ENCODE assay signal across 17 mouse cellular contexts in the genomic region with DNA sequence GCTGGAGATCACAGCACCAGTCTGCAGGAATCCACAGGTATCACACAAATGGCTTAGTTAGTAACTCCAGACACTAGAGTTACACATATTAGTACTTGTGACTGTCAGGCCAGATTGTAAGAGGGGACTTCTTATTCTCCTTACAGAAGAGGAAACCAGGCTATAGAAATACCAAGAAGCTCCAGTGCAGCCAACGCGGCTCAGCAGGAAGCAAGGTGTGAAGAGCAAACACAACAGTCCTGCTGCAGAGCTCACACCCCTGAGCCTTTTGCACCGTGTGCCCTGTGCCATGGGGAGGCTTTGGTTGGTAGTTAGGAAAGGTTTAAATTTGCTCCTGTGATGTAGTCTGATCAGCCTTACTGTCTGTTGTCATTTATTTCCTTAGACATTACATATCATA.
"Had no signal": no experiment of that assay in that cellular context is flagged by ENCODE, and none has a peak within 500 bp of the region (broad histone marks: within the 10 kb centered on the region; RNA-seq: fewer than 3 reads in every experiment).

No protein-coding gene starts in this region.

- H3K27ac ChIP-seq: neural tube, embryonic 12.5 days; neural tube, embryonic 13.5 days; neural tube, embryonic 15.5 days; stomach, embryonic 15.5 days; stomach, postnatal 0 days had no signal

- DNase-seq: retina, postnatal 1 day; right cerebral cortex, adult 18-20 months; right cerebral cortex, postnatal 14 days; right cerebral cortex, postnatal 25 days; right cerebral cortex, postnatal 4 days; spleen, adult 18-20 months; thymus, adult 18-20 months; thymus, adult 2 months; thymus, postnatal 14 days; thymus, postnatal 25 days; thymus, postnatal 36 days; thymus, postnatal 4 days had no signal

- H3K4me3 ChIP-seq: neural tube, embryonic 12.5 days; neural tube, embryonic 13.5 days; neural tube, embryonic 15.5 days; stomach, embryonic 15.5 days had no signal

- H3K4me1 ChIP-seq: neural tube, embryonic 12.5 days; neural tube, embryonic 13.5 days; neural tube, embryonic 15.5 days; stomach, embryonic 15.5 days had no signal

- H3K36me3 ChIP-seq: neural tube, embryonic 12.5 days; stomach, embryonic 15.5 days had no signal

- H3K27me3 ChIP-seq: neural tube, embryonic 12.5 days; neural tube, embryonic 13.5 days; neural tube, embryonic 15.5 days; stomach, embryonic 15.5 days had no signal
